Mouse (Mus musculus): ENCODE measurements around the gene Hes7. TPM values are rescaled to one million over a fixed set of nuclear protein-coding genes. Genes with fewer than 3 reads are reported as not detected.
"Not testable (repeated sequence)": the region's sequence is repeated elsewhere in the genome, so short reads cannot be mapped to it uniquely, and the experiment has no call there.

Gene Hes7
- polyA plus RNA-seq, 1 experiment, result 0.19 TPM

DNA sequence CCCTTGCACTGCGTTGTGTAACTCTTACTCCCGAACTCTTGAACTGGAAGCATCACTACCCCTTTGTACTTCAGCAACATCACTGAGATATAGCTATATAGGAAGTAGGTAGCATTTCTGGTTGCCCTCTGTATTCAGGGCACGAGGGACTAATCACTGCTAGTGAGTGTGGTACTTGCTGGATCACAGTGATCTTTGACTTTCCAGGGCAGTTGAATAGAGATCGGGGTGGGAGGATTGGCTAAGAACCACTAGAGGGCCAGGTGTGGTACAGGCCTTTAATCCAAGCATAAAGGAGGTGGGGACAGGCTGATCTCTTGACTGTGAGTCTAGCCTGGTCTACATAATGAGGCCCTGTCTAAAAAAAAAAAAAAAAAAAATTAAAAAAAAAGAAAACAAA, 27.3 kb upstream of the Hes7 start:
- Histone ChIP-seq H3K4me1 (ENCODE audit: control insufficient read depth, insufficient read depth, low read length) (peaks cover 20% of the 10 kb centered on the region), H3K36me3 (ENCODE audit: control insufficient read depth, insufficient read depth, low read length) (no peaks in the 10 kb centered on the region), H3K27me3 (replicated peaks; ENCODE audit: control insufficient read depth, insufficient read depth, low read length) (no peaks in the 10 kb centered on the region), H3K27ac (ENCODE audit: insufficient read depth, low read depth, low read length) (no peak overlapping the region), H3K4me3 (ENCODE audit: insufficient read depth, low read depth, low read length) (no peak overlapping the region)
- no peak; the same call in 1 of the 2 replicates for TF ChIP-seq CTCF (conservative IDR thresholded peaks at IDR 0.05; ENCODE audit: insufficient read depth, insufficient read length, low read depth, low read length)
- TF ChIP-seq POLR2A (IDR thresholded peaks at IDR 0.05; ENCODE audit: low read depth, low read length), result no peak
- peak; percentile 44 for DNase-seq
- WGBS, result 64% methylated on average over 4 of the region's 4 CpGs

DNA sequence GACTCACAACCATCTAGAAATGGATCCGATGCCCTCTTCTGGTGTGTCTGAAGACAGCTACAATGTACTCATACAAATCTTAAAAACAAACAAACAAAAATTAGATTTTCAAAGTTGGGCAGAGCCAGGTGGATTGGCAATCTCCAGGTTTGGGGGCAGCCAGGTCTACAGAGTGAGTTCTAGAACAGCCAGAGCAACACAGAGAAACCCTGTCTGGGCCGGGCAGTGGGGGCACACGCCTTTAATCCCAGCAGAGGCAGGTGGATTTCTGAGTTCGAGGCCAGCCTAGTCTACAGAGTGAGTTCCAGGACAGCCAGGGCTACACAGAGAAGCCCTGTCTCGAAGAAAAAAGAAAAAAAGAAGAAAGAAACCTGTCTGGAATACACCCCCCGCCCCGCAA, 26.3 kb upstream of the Hes7 start:
- H3K27ac ChIP-seq (ENCODE audit: insufficient read depth, low read depth, low read length), result not testable (repeated sequence)

DNA sequence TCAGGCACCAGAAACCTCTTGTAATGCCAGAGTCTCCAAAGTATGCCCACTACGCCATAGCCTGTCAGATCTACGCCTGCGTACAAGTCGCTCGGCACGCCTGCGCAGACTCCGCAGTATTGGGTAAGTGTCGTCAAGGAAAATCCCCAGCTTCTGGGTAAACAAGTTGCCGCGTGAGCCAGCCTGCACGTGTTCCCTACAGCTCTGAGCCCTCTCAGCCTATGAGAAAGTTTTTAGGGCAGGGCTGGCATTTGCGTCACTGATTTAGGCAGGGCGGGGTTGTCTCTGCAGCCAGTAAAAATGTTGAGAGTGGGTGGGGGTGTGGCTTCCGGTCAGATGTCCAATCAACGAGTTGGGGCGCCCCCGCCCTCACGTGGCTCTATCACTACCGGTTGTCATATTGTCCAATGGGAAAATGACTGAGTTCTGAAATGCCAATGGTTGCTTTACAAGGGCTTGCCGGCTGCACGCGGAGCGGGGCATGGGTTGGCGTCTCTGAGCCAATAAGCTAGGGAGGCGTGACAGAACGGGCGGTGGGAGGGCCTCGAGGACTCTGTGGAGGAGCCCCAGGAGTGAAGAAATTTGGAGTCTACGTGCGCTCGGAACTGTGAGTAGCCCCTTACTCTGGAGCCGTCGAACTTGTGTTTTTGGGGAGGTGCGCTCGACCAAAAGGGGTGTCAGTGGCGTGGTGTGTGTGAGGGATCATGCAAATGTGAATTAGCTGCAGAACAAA, 25.3 kb upstream of the Hes7 start, which contains the start of gene Per1:
TSS of gene Per1 (plus strand) at position 521 of the 733 bp plus-strand sequence.
- Histone ChIP-seq H3K36me3 (ENCODE audit: control insufficient read depth, insufficient read depth, low read length) (no peaks in the 10 kb centered on the region), H3K27me3 (replicated peaks; ENCODE audit: control insufficient read depth, insufficient read depth, low read length) (no peaks in the 10 kb centered on the region), H3K27ac (ENCODE audit: insufficient read depth, low read depth, low read length) (peak within 1 kb of the TSS; percentile 99), H3K4me1 (ENCODE audit: control insufficient read depth, insufficient read depth, low read length) (peaks cover 22% of the 10 kb centered on the region), H3K4me3 (ENCODE audit: insufficient read depth, low read depth, low read length) (peak within 1 kb of the TSS; percentile 91)
- TF ChIP-seq CTCF (conservative IDR thresholded peaks at IDR 0.05; ENCODE audit: insufficient read depth, insufficient read length, low read depth, low read length), result no peak
- peak; percentile 92 for TF ChIP-seq POLR2A (IDR thresholded peaks at IDR 0.05; ENCODE audit: low read depth, low read length)
- peak; percentile 100 for DNase-seq
- under 1% methylated on average over 37 of the region's 37 CpGs for WGBS

More for the DNA sequence above, 26.3 kb upstream of the Hes7 start:
- peaks cover 27% of the 10 kb centered on the region for H3K4me1 ChIP-seq (ENCODE audit: control insufficient read depth, insufficient read depth, low read length)
- H3K4me3 ChIP-seq (ENCODE audit: insufficient read depth, low read depth, low read length); H3K27me3 ChIP-seq (replicated peaks; ENCODE audit: control insufficient read depth, insufficient read depth, low read length); H3K36me3 ChIP-seq (ENCODE audit: control insufficient read depth, insufficient read depth, low read length); DNase-seq: not testable (repeated sequence)
- WGBS, result 88% methylated on average over 7 of the region's 7 CpGs

DNA sequence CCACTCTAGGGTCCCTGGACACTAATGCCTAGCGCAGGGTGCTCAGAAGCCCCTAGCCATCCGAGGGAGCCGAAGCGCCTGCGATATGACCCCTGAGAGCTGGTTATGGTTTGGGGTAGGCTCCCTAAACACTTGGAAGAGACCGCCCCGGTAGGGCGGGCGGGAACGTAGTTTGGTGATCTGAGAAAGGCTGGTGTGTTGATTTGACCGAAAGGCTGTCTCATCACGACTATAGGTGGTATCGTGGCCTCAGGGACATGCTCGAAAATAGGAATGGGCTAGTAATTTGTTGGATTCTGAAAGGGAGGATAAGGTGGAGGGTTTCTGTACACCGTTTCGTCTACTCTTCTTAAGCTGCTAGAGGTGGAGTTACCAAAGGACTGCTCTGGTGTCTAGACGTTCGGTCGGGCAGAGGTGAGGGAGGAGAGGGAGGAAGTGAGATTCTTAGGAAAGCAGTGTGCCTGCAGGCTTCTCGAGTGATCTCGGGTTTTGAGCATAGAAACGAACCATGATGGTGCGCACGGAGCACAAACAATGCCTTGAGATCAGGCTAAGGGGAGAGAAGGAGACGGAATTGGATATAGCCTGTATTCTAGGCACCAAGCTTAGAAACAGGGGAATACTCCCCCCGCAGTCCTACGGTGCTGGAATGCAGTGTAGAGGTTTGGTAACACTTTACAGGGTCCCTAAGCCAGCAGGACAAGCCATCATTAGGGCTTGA, 24.5 kb upstream of the Hes7 start:
- no peaks in the 10 kb centered on the region for H3K27me3 ChIP-seq (replicated peaks; ENCODE audit: control insufficient read depth, insufficient read depth, low read length)
- peak; percentile 60 for DNase-seq

DNA sequence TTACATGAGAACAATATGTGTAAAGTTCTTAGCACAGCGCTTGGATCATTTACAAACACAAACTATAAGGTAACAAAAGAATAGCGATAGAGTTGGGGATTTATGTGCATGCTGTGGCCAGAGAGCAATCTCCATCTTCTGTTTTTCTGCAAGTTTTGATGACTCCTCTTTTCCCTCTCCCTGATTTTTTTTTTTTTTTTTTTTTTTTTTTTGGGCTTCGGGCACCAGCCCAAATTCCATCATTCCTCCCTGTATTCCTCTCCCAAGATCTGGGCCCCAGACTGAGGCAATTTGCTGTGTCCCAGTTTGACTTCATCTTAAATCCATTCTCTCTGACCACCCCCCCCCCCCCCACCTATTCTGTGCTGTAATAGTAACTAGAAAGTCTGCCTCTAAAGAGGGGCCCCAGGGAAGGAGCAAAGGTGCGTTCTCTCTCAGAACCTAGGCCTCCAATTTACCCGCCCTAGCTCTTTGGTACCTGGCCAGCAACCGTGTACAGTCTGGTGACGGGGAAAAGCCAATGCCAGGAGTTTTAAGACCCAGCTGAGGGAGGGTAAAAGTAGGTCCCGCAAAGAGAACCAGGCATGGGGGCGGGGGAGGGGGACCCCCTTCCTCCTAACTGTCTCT, 23.7 kb upstream of the Hes7 start:
- 7% methylated on average over 9 of the region's 9 CpGs for WGBS
- H3K4me3 ChIP-seq (ENCODE audit: insufficient read depth, low read depth, low read length), result peak overlapping the region; percentile 91
- peak overlapping the region; percentile 99 for H3K27ac ChIP-seq (ENCODE audit: insufficient read depth, low read depth, low read length)
- peaks cover 26% of the 10 kb centered on the region for H3K4me1 ChIP-seq (ENCODE audit: control insufficient read depth, insufficient read depth, low read length)
- DNase-seq, result no peak
- TF ChIP-seq POLR2A (IDR thresholded peaks at IDR 0.05; ENCODE audit: low read depth, low read length) (peak; percentile 12), CTCF (conservative IDR thresholded peaks at IDR 0.05; ENCODE audit: insufficient read depth, insufficient read length, low read depth, low read length) (no peak)
- no peaks in the 10 kb centered on the region for H3K27me3 ChIP-seq (replicated peaks; ENCODE audit: control insufficient read depth, insufficient read depth, low read length)
- peaks cover 7% of the 10 kb centered on the region for H3K36me3 ChIP-seq (ENCODE audit: control insufficient read depth, insufficient read depth, low read length)

More for the DNA sequence above, 24.5 kb upstream of the Hes7 start:
- peak overlapping the region; percentile 91 for H3K4me3 ChIP-seq (ENCODE audit: insufficient read depth, low read depth, low read length)
- under 1% methylated on average over 27 of the region's 27 CpGs for WGBS
- TF ChIP-seq POLR2A (IDR thresholded peaks at IDR 0.05; ENCODE audit: low read depth, low read length), result no peak
- no peak for TF ChIP-seq CTCF (conservative IDR thresholded peaks at IDR 0.05; ENCODE audit: insufficient read depth, insufficient read length, low read depth, low read length)
- H3K27ac ChIP-seq (ENCODE audit: insufficient read depth, low read depth, low read length), result peak overlapping the region; percentile 99
- H3K4me1 ChIP-seq (ENCODE audit: control insufficient read depth, insufficient read depth, low read length), result peaks cover 26% of the 10 kb centered on the region
- peaks cover under 1% of the 10 kb centered on the region; the same call in 1 of the 2 replicates for H3K36me3 ChIP-seq (ENCODE audit: control insufficient read depth, insufficient read depth, low read length)

DNA sequence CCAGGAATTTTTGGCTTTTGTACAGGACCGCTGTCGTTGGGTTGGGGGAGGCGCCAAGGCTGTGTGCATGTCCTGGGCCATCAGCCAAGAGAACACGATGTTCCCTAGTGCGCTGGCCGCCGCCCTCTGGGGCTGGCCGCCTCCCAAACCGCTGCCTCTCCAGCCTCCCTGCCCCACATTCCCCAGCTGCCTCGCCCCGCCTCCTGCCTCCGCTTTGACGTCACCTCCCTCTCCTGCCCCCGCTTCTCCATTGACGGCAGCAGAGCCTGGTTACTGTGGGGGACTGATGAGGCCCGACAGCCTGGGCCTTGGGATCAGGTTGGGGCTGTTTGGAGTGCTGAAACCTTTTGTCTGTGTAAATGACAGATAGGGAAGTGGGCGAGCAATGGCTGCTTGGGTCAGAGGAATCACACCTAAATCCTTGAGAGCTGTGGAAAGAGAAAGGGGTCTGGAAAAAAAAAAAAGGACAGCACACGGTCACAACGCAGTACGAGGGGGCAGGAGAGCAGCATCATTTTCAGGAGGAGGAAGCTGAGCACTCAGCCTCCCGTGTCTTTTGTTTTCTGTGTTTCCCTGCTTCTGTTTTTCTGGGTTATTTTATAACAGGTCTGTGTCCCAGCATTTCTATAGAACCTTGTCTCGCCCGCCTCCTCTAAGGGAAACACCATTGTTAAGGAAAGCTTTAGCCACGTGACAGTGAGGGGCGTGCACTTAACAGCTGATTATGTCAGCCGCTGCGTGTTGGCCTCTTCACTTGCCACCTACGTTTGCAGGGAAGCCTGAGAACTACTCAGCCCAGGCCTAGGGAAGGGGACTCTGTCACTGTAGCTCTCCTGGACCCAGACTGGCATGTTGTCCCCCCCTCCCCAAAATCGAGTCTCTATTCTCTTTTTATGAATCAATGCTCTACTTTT, 23.0 kb upstream of the Hes7 start:
- H3K36me3 ChIP-seq (ENCODE audit: control insufficient read depth, insufficient read depth, low read length), result peaks cover 14% of the 10 kb centered on the region
- TF ChIP-seq CTCF (conservative IDR thresholded peaks at IDR 0.05; ENCODE audit: insufficient read depth, insufficient read length, low read depth, low read length) (no peak), POLR2A (IDR thresholded peaks at IDR 0.05; ENCODE audit: low read depth, low read length) (peak; percentile 50)
- DNase-seq, result peak; percentile 100
- H3K27me3 ChIP-seq (replicated peaks; ENCODE audit: control insufficient read depth, insufficient read depth, low read length), result no peaks in the 10 kb centered on the region
- H3K27ac ChIP-seq (ENCODE audit: insufficient read depth, low read depth, low read length), result peak overlapping the region; percentile 99
- H3K4me1 ChIP-seq (ENCODE audit: control insufficient read depth, insufficient read depth, low read length), result peaks cover 26% of the 10 kb centered on the region
- H3K4me3 ChIP-seq (ENCODE audit: insufficient read depth, low read depth, low read length), result peak overlapping the region; percentile 50
- 1% methylated on average over 29 of the region's 29 CpGs for WGBS

All from kidney, adult 2 months (tissue).